ENCODE assay signal across 21 mouse cellular contexts in genomic region chr14:27436116-27436515, GRCm38 (mm10).
"Had no signal": no experiment of that assay in that cellular context is flagged by ENCODE, and none has a peak within 500 bp of the region (broad histone marks: within the 10 kb centered on the region; RNA-seq: fewer than 3 reads in every experiment).

No protein-coding gene starts in this region.

- H3K4me1 ChIP-seq: midbrain, embryonic 10.5 days; midbrain, embryonic 12.5 days; neural tube, embryonic 13.5 days; neural tube, embryonic 15.5 days; stomach, embryonic 15.5 days had no signal

- H3K36me3 ChIP-seq: stomach, embryonic 15.5 days had no signal

- H3K9ac ChIP-seq: lung, embryonic 14.5 days; midbrain, embryonic 12.5 days; neural tube, embryonic 13.5 days; neural tube, embryonic 15.5 days; stomach, embryonic 15.5 days had no signal

- H3K4me2 ChIP-seq: lung, embryonic 14.5 days; midbrain, embryonic 12.5 days; neural tube, embryonic 13.5 days; neural tube, embryonic 15.5 days; stomach, embryonic 15.5 days had no signal

- H3K9me3 ChIP-seq: midbrain, embryonic 12.5 days; stomach, embryonic 15.5 days had no signal

- H3K27ac ChIP-seq: midbrain, embryonic 10.5 days; midbrain, embryonic 12.5 days; neural tube, embryonic 13.5 days; neural tube, embryonic 15.5 days; stomach, embryonic 15.5 days; stomach, postnatal 0 days had no signal

- H3K4me3 ChIP-seq: midbrain, embryonic 10.5 days; midbrain, embryonic 12.5 days; myocyte; neural tube, embryonic 13.5 days; neural tube, embryonic 15.5 days; stomach, embryonic 15.5 days had no signal

- ATAC-seq: midbrain, embryonic 16.5 days had no signal

- H3K27me3 ChIP-seq: midbrain, embryonic 12.5 days; neural tube, embryonic 13.5 days; neural tube, embryonic 15.5 days; stomach, embryonic 15.5 days had no signal

- DNase-seq: lung, adult 18-20 months; lung, embryonic 14.5 days; lung, postnatal 10 days; lung, postnatal 4 days; midbrain, embryonic 14.5 days; retina, postnatal 1 day; right cerebral cortex, adult 18-20 months; right cerebral cortex, postnatal 25 days; right cerebral cortex, postnatal 4 days; spleen, adult 18-20 months; thymus, adult 2 months; thymus, postnatal 25 days; thymus, postnatal 4 days had no signal
